Mouse (Mus musculus): Measurements from ENCODE around the gene Arfgap3.

GRCm38 (mm10) chr15:83277451-83277850, 72.6 kb downstream of the Arfgap3 start:
- TF ChIP-seq EP300 (optimal IDR thresholded peaks at IDR 0.05) (no peak), CTCF (IDR thresholded peaks at IDR 0.05; ENCODE audit: low read depth) (no peak)
